Mouse (Mus musculus): ENCODE results near the gene Arl4a.

Gene Arl4a

GRCm38 (mm10) chr12:39979066-39979465, 58.8 kb downstream of the Arl4a start:
- CTCF ChIA-PET: no interaction called here
- POLR2A ChIA-PET: no interaction called here

DNA sequence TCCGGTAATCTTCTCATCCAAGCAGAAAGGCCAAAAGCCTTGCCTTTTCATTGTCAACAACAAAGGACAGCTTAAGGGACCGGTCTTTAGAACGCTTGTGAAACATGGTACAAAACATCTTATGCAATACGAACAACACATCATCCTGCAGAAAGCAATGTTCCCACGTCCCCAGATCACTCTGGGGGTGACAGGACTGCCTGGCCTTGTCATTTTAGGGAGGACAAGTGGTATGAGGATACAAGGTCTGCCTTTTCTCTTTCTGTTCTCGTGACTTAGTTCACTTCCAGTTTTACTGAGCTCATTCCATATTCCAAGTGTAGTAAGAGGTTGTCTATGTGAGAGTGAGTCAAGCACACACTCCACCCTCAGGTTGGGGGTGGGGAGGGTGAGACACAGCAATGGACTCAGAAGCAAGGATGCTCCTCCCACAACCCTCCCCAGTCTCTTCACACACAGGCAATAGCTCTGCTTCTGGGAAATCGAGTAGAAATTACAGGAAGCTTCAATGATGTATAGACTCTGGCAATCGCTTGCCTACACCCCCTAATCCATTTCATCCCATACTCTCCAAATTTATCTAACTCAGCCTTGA, 59.7 kb downstream of the Arl4a start:
- ChIA-PET CTCF (no interaction called here), POLR2A (interaction anchor here in 1 of 4 experiments (0.5 kb wide), 1 partner anchor 1199 kb away, joined by 3 read pairs; the partner anchor contains the start of gene Etv1)

- POLR2A ChIA-PET: no interaction called here
- CTCF ChIA-PET: no interaction called here
These were observed 61.4 kb downstream of the Arl4a start for GRCm38 (mm10) chr12:39976426-39976825.

DNA sequence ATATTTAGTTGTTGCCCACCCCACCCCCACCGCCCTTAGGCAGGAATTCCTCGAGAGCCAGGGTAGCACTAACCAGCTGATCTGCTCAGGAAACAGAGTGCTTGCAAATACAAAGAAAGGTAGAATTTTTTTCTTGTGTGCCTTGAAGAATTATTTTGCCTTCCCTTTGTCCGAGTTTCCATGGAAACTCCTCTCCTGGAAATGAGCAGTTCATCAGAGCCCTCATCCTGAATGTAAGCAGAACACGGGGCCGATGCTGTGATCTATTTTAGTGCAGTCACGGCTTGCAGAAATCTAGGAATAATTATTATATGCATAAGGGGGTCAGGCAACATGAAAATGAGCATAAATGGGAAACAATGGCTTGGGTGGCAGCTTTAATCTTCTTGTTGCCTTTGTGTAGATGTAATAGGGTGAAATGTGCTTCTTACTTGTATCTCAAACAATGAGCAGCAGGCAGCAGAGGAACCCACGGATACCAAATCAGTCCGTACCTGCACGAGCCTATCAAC, 61.9 kb downstream of the Arl4a start:
- POLR2A ChIA-PET: interaction anchor here in 1 of 4 experiments (1.2 kb wide), 1 partner anchor 61 kb away, joined by 3 read pairs; no protein-coding TSS in a partner anchor
- CTCF ChIA-PET: no interaction called here

GRCm38 (mm10) chr12:39974977-39975583, 62.7 kb downstream of the Arl4a start:
- POLR2A ChIA-PET: interaction anchor here in 1 of 4 experiments (1.2 kb wide), 1 partner anchor 62 kb away, joined by 3 read pairs; no protein-coding TSS in a partner anchor
- CTCF ChIA-PET: no interaction called here

DNA sequence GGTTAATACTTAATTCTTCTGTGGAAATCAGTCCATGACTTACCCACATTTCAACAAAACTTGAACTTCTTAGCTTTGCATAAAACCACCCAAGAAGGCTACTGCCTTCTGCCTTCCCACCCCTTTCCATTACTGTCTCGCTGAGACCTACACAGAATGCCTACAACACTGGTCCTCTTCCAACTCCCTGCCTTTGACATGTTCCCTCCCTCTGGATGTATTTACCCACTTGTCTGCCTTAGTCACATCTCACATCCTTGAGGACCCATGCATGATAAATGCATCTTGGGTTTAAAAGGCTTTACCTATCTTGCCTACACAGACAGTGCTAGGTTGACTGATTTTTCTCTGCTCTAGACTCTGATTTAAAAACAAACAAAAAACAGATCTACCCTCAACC, 63.6 kb downstream of the Arl4a start:
- CTCF ChIA-PET: no interaction called here

DNA sequence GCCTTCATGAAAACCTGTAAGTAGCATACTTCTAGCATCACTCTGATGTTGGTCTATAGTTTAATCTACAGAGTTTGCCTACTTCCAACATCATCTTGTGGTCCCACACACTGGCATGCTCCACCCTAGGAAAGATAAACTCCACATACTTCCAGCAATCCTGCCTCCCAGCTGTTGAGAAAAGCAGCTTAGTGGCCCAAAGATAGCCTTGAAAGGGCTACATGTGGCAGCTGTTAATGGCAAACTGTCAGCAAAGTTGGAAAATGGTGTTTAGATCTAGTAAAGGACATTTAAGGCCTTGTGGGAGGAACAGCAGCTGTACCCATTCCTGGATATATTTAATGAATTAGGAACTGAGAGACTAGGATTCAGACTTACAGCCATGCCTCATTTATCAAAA, 68.3 kb downstream of the Arl4a start:
- CTCF ChIA-PET: no interaction called here
- POLR2A ChIA-PET: no interaction called here

More for the DNA sequence above, 63.6 kb downstream of the Arl4a start:
- POLR2A ChIA-PET: interaction anchor here in 1 of 4 experiments (0.6 kb wide), 1 partner anchor 1068 kb away, joined by 3 read pairs; no protein-coding TSS in a partner anchor

DNA sequence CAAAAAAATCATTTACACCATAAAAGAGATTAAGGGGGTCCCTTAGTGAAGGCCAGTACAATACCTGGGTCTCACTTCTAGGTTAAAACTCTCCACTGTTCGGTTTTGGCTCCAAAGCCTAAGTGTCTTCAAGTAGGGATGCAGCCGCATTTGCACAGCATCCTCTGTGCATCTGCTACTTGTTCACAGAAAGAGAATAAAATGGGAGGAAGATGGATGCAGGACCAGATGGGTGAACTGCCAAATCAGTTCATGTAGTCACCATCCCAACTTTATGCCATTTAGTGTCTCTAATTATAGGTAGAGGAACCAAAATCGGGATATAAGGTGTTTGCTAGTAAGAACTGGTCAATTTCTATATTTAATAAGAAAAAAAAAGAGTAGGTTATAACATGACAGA, 69.7 kb downstream of the Arl4a start:
- CTCF ChIA-PET: no interaction called here
- POLR2A ChIA-PET: no interaction called here

DNA sequence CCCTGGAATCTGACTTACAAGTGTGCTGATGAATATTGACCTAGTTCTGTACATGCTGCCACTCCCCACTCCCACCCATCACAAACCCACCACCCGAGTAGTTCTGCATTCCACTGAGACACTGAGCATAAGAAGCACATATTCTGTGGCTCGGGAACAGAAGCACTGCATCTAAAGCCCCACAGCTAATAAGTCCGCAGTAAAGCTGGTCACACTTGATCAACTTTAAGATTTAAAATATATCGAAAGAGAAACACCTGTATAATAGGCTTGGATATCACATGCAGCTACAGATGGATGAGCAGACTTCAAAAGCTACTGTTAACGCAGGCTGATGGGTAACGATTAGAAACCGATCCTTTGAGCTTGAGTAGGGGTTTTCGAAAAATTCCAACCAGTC, 78.7 kb downstream of the Arl4a start:
- ChIA-PET CTCF (no interaction called here), POLR2A (no interaction called here)

DNA sequence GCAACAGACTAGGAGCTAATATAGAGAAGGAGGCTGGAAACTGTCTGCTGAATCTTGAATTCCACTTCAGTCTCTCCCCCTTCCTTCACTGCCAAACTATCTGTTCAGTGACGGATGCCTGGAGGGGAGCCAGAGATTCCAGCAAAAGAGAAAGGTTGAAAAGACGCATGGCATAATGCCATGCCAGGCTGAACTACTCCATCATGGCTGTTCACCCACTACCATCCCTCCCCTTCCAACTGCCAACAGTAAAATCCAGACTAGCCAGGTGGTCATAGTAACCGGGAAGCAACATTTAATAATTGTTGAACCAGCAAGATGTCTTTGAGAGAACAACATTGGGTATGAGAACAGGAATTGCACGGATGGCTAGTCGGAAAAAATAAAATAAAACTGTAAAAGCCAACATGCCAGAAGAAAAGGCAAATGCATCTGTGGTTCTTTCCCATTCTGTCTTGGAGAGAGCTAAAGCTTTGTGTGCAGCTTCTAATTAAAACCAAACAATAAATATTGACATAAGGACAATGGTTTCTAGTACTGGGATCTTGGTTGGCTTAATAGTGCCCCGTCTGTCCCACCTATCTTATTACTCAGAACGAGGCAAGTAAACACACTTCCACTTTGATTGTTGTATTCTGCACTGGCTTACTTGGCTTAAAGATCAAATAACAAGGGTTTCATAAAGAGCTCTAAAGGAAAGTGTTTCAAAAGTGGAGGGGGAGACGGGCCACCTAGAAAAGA, 79.7 kb downstream of the Arl4a start:
- CTCF ChIA-PET: no interaction called here
- POLR2A ChIA-PET: no interaction called here

GRCm38 (mm10) chr12:39956396-39956795, 81.4 kb downstream of the Arl4a start:
- POLR2A ChIA-PET: interaction anchor here in 1 of 4 experiments (0.9 kb wide), 1 partner anchor 78 kb away, joined by 3 read pairs; no protein-coding TSS in a partner anchor
- CTCF ChIA-PET: no interaction called here
